Mouse (Mus musculus) heart, postnatal 4 days (tissue): Measurements from ENCODE around the gene Kif1b. TPM values are rescaled to one million over a fixed set of nuclear protein-coding genes. Genes with fewer than 3 reads are reported as not detected.

Experiments
- DNase-seq: peaks from one replicate; pipeline ENCODE4 v3.0.0; 2021
- total RNA-seq, 2 experiments: library from RNA; stranded (reverse); gene quantifications; 2 replicates each; pipeline ENCODE4 v1.2.3; 2021

Gene Kif1b
- total RNA-seq, 2 experiments from 2014 or later = 139 to 143 TPM

GRCm38 (mm10) chr4:149136116-149136850 lies 171.2 kb downstream of the Kif1b start:
- peak; percentile 35 for DNase-seq

DNA sequence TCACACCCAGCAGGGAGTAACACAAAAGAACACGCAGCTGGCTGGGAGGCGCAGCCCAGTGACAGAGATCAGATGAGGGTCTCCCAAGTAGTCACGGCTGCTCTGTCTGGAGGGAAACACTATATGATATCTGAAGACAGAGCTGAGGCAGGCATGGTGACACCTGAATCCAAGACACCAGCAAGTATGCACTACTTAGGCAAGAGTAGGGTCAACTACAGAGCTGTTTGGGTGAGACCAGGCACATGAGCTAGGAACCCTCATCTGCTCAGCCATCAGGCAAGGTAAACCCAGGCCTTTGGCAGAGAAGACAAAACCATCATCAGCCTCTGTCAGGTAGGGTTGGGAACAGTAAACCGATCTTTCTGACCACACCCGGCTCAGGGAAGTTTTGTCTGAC lies 174.1 kb downstream of the Kif1b start:
- DNase-seq = no peak

GRCm38 (mm10) chr4:149131789-149132565 lies 175.5 kb downstream of the Kif1b start:
- DNase-seq = no peak

DNA sequence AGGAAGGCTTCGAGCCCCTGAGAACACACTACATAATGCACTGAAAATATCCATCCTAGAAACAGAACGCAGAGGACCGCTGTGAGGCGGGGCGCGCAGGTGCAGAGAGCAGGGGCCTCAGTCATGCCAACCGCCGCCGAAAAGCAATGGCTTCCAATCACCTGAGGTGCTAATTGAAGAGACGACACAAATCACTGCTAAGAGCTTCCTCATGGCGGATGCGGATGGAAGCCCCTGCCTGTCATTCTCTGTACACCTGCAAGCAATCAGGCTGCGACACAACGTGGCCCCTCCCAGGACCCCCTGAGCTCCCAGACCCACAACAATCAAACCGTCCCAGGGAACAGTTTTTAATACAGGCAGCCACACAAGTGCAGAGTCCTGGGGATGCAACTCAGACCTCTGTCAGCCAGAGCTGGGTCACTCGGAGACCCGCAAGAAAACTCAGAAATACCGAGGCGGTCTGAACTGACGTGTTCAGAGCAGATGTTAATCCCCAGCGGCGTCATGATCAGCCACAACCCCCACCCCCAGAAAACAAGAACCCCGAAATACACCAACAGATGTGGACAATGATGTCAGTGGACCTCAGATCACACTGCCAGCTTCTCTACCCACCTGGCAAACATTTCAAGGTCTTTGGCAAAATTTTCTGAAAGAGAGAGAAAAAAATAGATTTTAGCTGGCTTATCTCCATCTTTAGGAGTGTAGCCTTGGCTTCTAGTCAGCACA lies 176.3 kb downstream of the Kif1b start:
- no peak for DNase-seq

DNA sequence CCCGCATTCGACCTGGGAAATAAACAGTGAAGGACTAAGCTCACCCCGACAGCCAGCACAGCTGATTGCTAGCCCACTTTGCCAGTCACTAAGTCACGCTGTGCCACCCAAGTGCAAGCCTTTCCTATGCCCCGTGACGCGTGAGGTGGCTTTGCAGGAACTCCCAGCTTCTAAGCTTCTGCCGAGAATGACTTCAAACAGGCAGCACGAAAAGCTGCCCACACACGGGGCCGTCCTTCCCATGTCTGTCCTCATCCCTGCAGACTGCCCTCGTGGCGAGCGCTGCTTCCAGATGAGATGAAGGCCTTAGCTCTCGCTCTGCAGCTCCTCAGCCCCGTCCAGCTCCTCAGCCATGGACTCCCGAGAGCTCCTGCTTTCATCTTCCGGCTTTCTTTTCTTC lies 179.0 kb downstream of the Kif1b start:
- DNase-seq = no peak

- no peak for DNase-seq
Measured at GRCm38 (mm10) chr4:149126663-149127062, 180.8 kb downstream of the Kif1b start, which contains the start of gene Cort. Gene Cort, minus strand, starts transcription at chr4:149126763.

Other genes with a start within 250 kb of the Kif1b start
- gene Pex14, start 207.8 kb downstream of the Kif1b start, total RNA-seq = 10 to 100 TPM; 26.5 to 30.2 TPM
- 10 to 100 TPM; 30.5 to 33.9 TPM for gene Dffa, start 203.5 kb downstream of the Kif1b start, total RNA-seq
- gene Cort, start 180.9 kb downstream of the Kif1b start, total RNA-seq = 1 to 10 TPM in 1 of 2 experiments, under 1 TPM in 1; 0.71 to 1.2 TPM
- gene Cenps, start 170.1 kb downstream of the Kif1b start, total RNA-seq = 10 to 100 TPM; 13.1 to 14.9 TPM
- gene Pgd, start 140.9 kb downstream of the Kif1b start, total RNA-seq = 10 to 100 TPM; 50.1 to 55.5 TPM
- gene Ube4b, start 119.1 kb upstream of the Kif1b start, total RNA-seq = 10 to 100 TPM; 59.9 to 61.8 TPM
- 10 to 100 TPM; 38.9 to 39.6 TPM for gene Rbp7, start 147.3 kb upstream of the Kif1b start, total RNA-seq
- not detected for gene Tmem274, start 169.7 kb upstream of the Kif1b start, total RNA-seq
- gene Nmnat1, start 177.5 kb upstream of the Kif1b start, total RNA-seq = 10 to 100 TPM; 12.7 to 14.8 TPM
- 10 to 100 TPM; 43.4 to 46.8 TPM for gene Lzic, start 177.5 kb upstream of the Kif1b start, total RNA-seq
- 10 to 100 TPM; 60.5 to 66.4 TPM for gene Ctnnbip1, start 210.5 kb upstream of the Kif1b start, total RNA-seq